Comparison of ENCODE assay signal across 8 mouse cellular contexts in genomic region chr11:6414751-6415550, GRCm38 (mm10). TPM values are rescaled to one million over a fixed set of nuclear protein-coding genes. Genes with fewer than 3 reads are reported as not detected.
DNase-seq lines count a peak whose midpoint lies in the region; ATAC-seq and TF ChIP-seq lines count a peak whose summit lies in the region.

Gene Ppia (plus strand): TSS chr11:6415443.

- peak in 1 of 2 experiments; percentile 32 for DNase-seq in cerebellum, adult 2 months
- DNase-seq in cerebellum, adult 11-12 months: no peak
- DNase-seq in NIH3T3 (ENCODE audit: low read depth): peak; percentile 88
- peak; percentile 69 for DNase-seq in embryonic facial prominence, embryonic 14.5 days (ENCODE audit: low spot score)
- no peak for DNase-seq in large intestine, adult 2 months (ENCODE audit: low read depth, low spot score)
- no peak for DNase-seq in right cerebral cortex, postnatal 36 days (ENCODE audit: low spot score in 2 of 2)

- no peak for TF ChIP-seq CTCF in cerebellum, adult 2 months (IDR thresholded peaks at IDR 0.05; ENCODE audit: borderline replicate concordance, insufficient read depth, low read depth, low read length)

- TF ChIP-seq POLR2A in cerebellum, adult 2 months (IDR thresholded peaks at IDR 0.05; ENCODE audit: borderline replicate concordance, insufficient read depth, low read length): no peak

- H3K4me2 ChIP-seq in embryonic facial prominence, embryonic 14.5 days (ENCODE audit: low read depth, low read length): peak within 1 kb of the TSS; percentile 98
- peak within 1 kb of the TSS; percentile 97 for H3K4me2 ChIP-seq in heart, embryonic 13.5 days

- 16% methylated on average over 21 of the region's 21 CpGs for WGBS in cerebellum, adult 2 months
- 4% methylated on average over 21 of the region's 21 CpGs for WGBS in embryonic facial prominence, embryonic 14.5 days
- 11% methylated on average over 21 of the region's 21 CpGs for WGBS in heart, embryonic 13.5 days
- 8% methylated on average over 21 of the region's 21 CpGs for WGBS in large intestine, adult 2 months
- 11% methylated on average over 21 of the region's 21 CpGs for WGBS in macrophage (ENCODE audit: missing documents)

- H3K9ac ChIP-seq in embryonic facial prominence, embryonic 14.5 days (ENCODE audit: low read depth, low read length): peak within 1 kb of the TSS; percentile 98
- peak within 1 kb of the TSS; percentile 98 for H3K9ac ChIP-seq in heart, embryonic 13.5 days

- no peaks in the 10 kb centered on the region for H3K9me3 ChIP-seq in embryonic facial prominence, embryonic 14.5 days (ENCODE audit: control insufficient read depth, low read length)
- no peaks in the 10 kb centered on the region for H3K9me3 ChIP-seq in heart, embryonic 13.5 days

- no peaks in the 10 kb centered on the region for H3K27me3 ChIP-seq in cerebellum, adult 2 months (ENCODE audit: control insufficient read depth, insufficient read depth, low read length)
- no peaks in the 10 kb centered on the region for H3K27me3 ChIP-seq in embryonic facial prominence, embryonic 14.5 days (replicated peaks; ENCODE audit: control insufficient read depth, insufficient read depth, low read length)
- H3K27me3 ChIP-seq in heart, embryonic 13.5 days (replicated peaks): no peaks in the 10 kb centered on the region

- peak within 1 kb of the TSS; percentile 95 for H3K4me3 ChIP-seq in cerebellum, adult 2 months (replicated peaks; ENCODE audit: insufficient read depth, low read depth, low read length)
- peak within 1 kb of the TSS; percentile 98 for H3K4me3 ChIP-seq in embryonic facial prominence, embryonic 14.5 days (ENCODE audit: low read depth, low read length)
- peak within 1 kb of the TSS; percentile 96 for H3K4me3 ChIP-seq in heart, embryonic 13.5 days
- peak within 1 kb of the TSS; percentile 75 for H3K4me3 ChIP-seq in macrophage (ENCODE audit: inconsistent target)

- peaks cover 28% of the 10 kb centered on the region for H3K79me2 ChIP-seq in macrophage (ENCODE audit: inconsistent target)

- peaks cover 5% of the 10 kb centered on the region; the same call in 1 of the 2 replicates for H3K4me1 ChIP-seq in cerebellum, adult 2 months (ENCODE audit: control insufficient read depth, insufficient read depth, low read length)
- H3K4me1 ChIP-seq in embryonic facial prominence, embryonic 14.5 days (ENCODE audit: control insufficient read depth, insufficient read depth, low read length): peaks cover 20% of the 10 kb centered on the region
- H3K4me1 ChIP-seq in heart, embryonic 13.5 days: peaks cover 33% of the 10 kb centered on the region

- H3K27ac ChIP-seq in cerebellum, adult 2 months (ENCODE audit: insufficient read depth, low read length): peak within 1 kb of the TSS; percentile 100
- H3K27ac ChIP-seq in embryonic facial prominence, embryonic 14.5 days (replicated peaks; ENCODE audit: low read depth, low read length): peak within 1 kb of the TSS; percentile 98
- H3K27ac ChIP-seq in heart, embryonic 13.5 days (replicated peaks): peak within 1 kb of the TSS; percentile 98
- peak within 1 kb of the TSS; percentile 94 for H3K27ac ChIP-seq in macrophage

- ATAC-seq in embryonic facial prominence, embryonic 14.5 days (ENCODE audit: low read depth): peak; percentile 49
- ATAC-seq in heart, embryonic 13.5 days (ENCODE audit: extremely low read depth, insufficient number of reproducible peaks, low FRiP score, low TSS enrichment): peak; percentile 20; the same call in 1 of the 2 replicates

- H3K36me3 ChIP-seq in embryonic facial prominence, embryonic 14.5 days (ENCODE audit: control insufficient read depth, insufficient read depth, low read length): peaks cover 29% of the 10 kb centered on the region
- H3K36me3 ChIP-seq in heart, embryonic 13.5 days: peaks cover 28% of the 10 kb centered on the region
- peaks cover 14% of the 10 kb centered on the region; the same call in 1 of the 2 replicates for H3K36me3 ChIP-seq in macrophage (ENCODE audit: inconsistent target)

RNA-seq across cellular contexts. Expression of gene Ppia, which starts in this region (rescaled TPM):
- 2,288 and 2,321 TPM in 2 replicates for polyA plus RNA-seq in cerebellum, adult 2 months (2012; rRNA removed)
- 4,672 and 4,857 TPM in 2 replicates for polyA plus RNA-seq in embryonic facial prominence, embryonic 14.5 days (2014; fragmentation: Nextera tagmentation; extraction: Ambion mirVana)
- polyA plus RNA-seq in heart, embryonic 13.5 days (2015; fragmentation: Nextera tagmentation; extraction: Ambion mirVana): 4,195 and 4,594 TPM in 2 replicates
- polyA plus RNA-seq in large intestine, adult 2 months (2012; rRNA removed): 1,007 and 1,129 TPM in 2 replicates
- total RNA-seq in macrophage (2018; cell fraction: chromatin; rRNA removed): 100 to 1,000 TPM in 17 of 26 experiments, 10 to 100 TPM in 9; 57.4 to 297 (median 107) TPM
- 1,000 to 10,000 TPM; 1,408 to 2,161 (median 1,705) TPM for total RNA-seq in macrophage (2018; cell fraction: cytosol; rRNA removed)
- 100 to 1,000 TPM; 138 to 460 (median 284) TPM for total RNA-seq in macrophage (2018; cell fraction: nucleus; rRNA removed)
- 1,329 to 2,132 TPM (median 1,766 TPM) in 3 replicates for polyA plus RNA-seq in macrophage (2018)

Comparison
In these comparisons a context has a peak if more than half of its experiments do, and no peak if none do; other contexts are left out.
1. DNase-seq: peak in NIH3T3 (single experiment) and embryonic facial prominence, embryonic 14.5 days (single experiment); none in cerebellum, adult 11-12 months (single experiment), large intestine, adult 2 months (single experiment) and right cerebral cortex, postnatal 36 days (0 of 2).
2. Peak in every context shown above with its lines, with median percentiles within 50 percentile points of each other: H3K27ac ChIP-seq and H3K4me3 ChIP-seq.